Mouse (Mus musculus): ENCODE data around the gene Eif3l. TPM values are rescaled to one million over a fixed set of nuclear protein-coding genes. Genes with fewer than 3 reads are reported as not detected.

The Eif3l gene
- polyA plus RNA-seq, 1 experiment from 2014 or later: 205 TPM

GRCm38 (mm10) chr15:79143316-79143715, 68.3 kb downstream of the Eif3l start:
- peaks cover 38% of the 10 kb centered on the region for H3K36me3 ChIP-seq
- no peaks in the 10 kb centered on the region for H3K27me3 ChIP-seq
- H3K27ac ChIP-seq (replicated peaks): peak overlapping the region; percentile 31; the same call in 1 of the 2 replicates
- 73% methylated on average over 12 of the region's 12 CpGs for WGBS
- no peaks in the 10 kb centered on the region for H3K9me3 ChIP-seq (replicated peaks)
- no peak overlapping the region for H3K4me2 ChIP-seq (replicated peaks)
- H3K9ac ChIP-seq: no peak overlapping the region
- no peak overlapping the region; the same call in 1 of the 2 replicates for H3K4me3 ChIP-seq (replicated peaks)
- no peak for ATAC-seq (ENCODE audit: insufficient number of reproducible peaks, low FRiP score, low TSS enrichment, low read depth)
- peaks cover 29% of the 10 kb centered on the region for H3K4me1 ChIP-seq

Other genes starting within 250 kb of the Eif3l start
- 41.5 and 43.8 TPM in 2 replicates for gene Cdc42ep1, start 232.6 kb upstream of the Eif3l start, polyA plus RNA-seq (2015; fragmentation: Nextera tagmentation; extraction: Ambion mirVana)
- 1.0 TPM in 2 replicates for gene Lgals2, start 219.7 kb upstream of the Eif3l start, polyA plus RNA-seq (2015; fragmentation: Nextera tagmentation; extraction: Ambion mirVana)
- gene Gga1, start 198.0 kb upstream of the Eif3l start, polyA plus RNA-seq (2015; fragmentation: Nextera tagmentation; extraction: Ambion mirVana): 56.0 and 62.0 TPM in 2 replicates
- gene Gm49510, start 175.5 kb upstream of the Eif3l start, polyA plus RNA-seq (2015; fragmentation: Nextera tagmentation; extraction: Ambion mirVana): 0.71 and 0.85 TPM in 2 replicates
- gene Sh3bp1, start 175.4 kb upstream of the Eif3l start, polyA plus RNA-seq (2015; fragmentation: Nextera tagmentation; extraction: Ambion mirVana): 56.7 and 68.1 TPM in 2 replicates
- 17.3 and 19.9 TPM in 2 replicates for gene Pdxp, start 161.3 kb upstream of the Eif3l start, polyA plus RNA-seq (2015; fragmentation: Nextera tagmentation; extraction: Ambion mirVana)
- 2,635 and 2,725 TPM in 2 replicates for gene Lgals1, start 148.5 kb upstream of the Eif3l start, polyA plus RNA-seq (2015; fragmentation: Nextera tagmentation; extraction: Ambion mirVana)
- gene Nol12, start 140.2 kb upstream of the Eif3l start, polyA plus RNA-seq (2015; fragmentation: Nextera tagmentation; extraction: Ambion mirVana): 52.7 and 53.7 TPM in 2 replicates
- 54.6 and 61.4 TPM in 2 replicates for gene Triobp, start 127.5 kb upstream of the Eif3l start, polyA plus RNA-seq (2015; fragmentation: Nextera tagmentation; extraction: Ambion mirVana)
- gene H1f0, start 46.7 kb upstream of the Eif3l start, polyA plus RNA-seq (2015; fragmentation: Nextera tagmentation; extraction: Ambion mirVana): 553 and 582 TPM in 2 replicates
- 0.14 and 0.37 TPM in 2 replicates for gene Galr3, start 33.3 kb upstream of the Eif3l start, polyA plus RNA-seq (2015; fragmentation: Nextera tagmentation; extraction: Ambion mirVana)
- 58.7 and 71.7 TPM in 2 replicates for gene Ankrd54, start 12.3 kb upstream of the Eif3l start, polyA plus RNA-seq (2015; fragmentation: Nextera tagmentation; extraction: Ambion mirVana)
- 16.8 and 17.3 TPM in 2 replicates for gene Micall1, start 33.7 kb downstream of the Eif3l start, polyA plus RNA-seq (2015; fragmentation: Nextera tagmentation; extraction: Ambion mirVana)
- gene Polr2f, start 65.8 kb downstream of the Eif3l start, polyA plus RNA-seq (2015; fragmentation: Nextera tagmentation; extraction: Ambion mirVana): 304 and 333 TPM in 2 replicates
- 17.2 and 25.2 TPM in 2 replicates for gene 1700088E04Rik, start 66.1 kb downstream of the Eif3l start, polyA plus RNA-seq (2015; fragmentation: Nextera tagmentation; extraction: Ambion mirVana)
- gene Sox10, start 90.1 kb downstream of the Eif3l start, polyA plus RNA-seq (2015; fragmentation: Nextera tagmentation; extraction: Ambion mirVana): 11.8 and 12.5 TPM in 2 replicates
- gene Pick1, start 154.0 kb downstream of the Eif3l start, polyA plus RNA-seq (2015; fragmentation: Nextera tagmentation; extraction: Ambion mirVana): 46.2 and 50.4 TPM in 2 replicates
- gene Gm49486, start 154.2 kb downstream of the Eif3l start, polyA plus RNA-seq (2015; fragmentation: Nextera tagmentation; extraction: Ambion mirVana): 0.94 and 1.3 TPM in 2 replicates
- 0.35 and 0.58 TPM in 2 replicates for gene Slc16a8, start 179.6 kb downstream of the Eif3l start, polyA plus RNA-seq (2015; fragmentation: Nextera tagmentation; extraction: Ambion mirVana)
- gene Baiap2l2, start 210.4 kb downstream of the Eif3l start, polyA plus RNA-seq (2015; fragmentation: Nextera tagmentation; extraction: Ambion mirVana): 16.1 and 18.5 TPM in 2 replicates

All from embryonic facial prominence, embryonic 15.5 days (tissue).